In the genomic region with DNA sequence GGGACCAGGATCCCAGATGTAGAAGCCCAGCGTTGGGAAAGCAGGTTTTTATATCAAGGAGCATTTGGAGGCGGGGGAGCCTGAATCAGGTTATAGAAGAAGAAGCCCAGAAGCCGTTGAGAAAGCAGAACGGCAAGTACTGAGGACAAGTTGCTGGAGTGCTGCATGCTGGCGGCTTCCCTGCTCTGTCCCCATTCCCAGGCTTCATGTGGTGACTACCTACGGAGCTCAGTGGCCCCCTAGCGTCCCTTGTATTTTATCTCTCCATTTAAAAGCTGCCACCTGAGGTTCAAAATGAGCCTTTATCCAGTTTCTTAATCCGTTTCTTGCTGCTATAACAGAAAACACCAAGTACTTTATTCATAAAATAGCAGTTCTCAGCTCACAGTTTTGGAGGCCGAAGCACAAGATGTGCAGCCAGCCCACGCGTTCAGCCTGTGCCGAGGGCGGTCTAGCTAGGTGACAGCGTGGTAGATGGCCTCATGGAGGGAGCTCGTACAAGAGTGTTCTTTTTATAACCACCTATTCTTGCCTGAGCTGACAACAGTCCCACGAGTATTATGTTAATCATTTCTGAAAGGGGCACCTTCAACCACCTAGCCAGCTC, we compare ENCODE assay signal across 11 mouse cellular contexts. TPM values are rescaled to one million over a fixed set of nuclear protein-coding genes. Genes with fewer than 3 reads are reported as not detected.
DNase-seq lines count a peak whose midpoint lies in the region; ATAC-seq and TF ChIP-seq lines count a peak whose summit lies in the region.
"Had no signal": no experiment of that assay in that cellular context is flagged by ENCODE, and none has a peak within 500 bp of the region (broad histone marks: within the 10 kb centered on the region; RNA-seq: fewer than 3 reads in every experiment).

No protein-coding gene starts in this region.

- H3K36me3 ChIP-seq in lung, embryonic 14.5 days (ENCODE audit: insufficient read depth) = no peaks in the 10 kb centered on the region
- H3K36me3 ChIP-seq: limb, embryonic 15.5 days; midbrain, embryonic 12.5 days had no signal

- no peak overlapping the region for H3K4me3 ChIP-seq in gastrocnemius, adult 2 months
- H3K4me3 ChIP-seq in lung, embryonic 14.5 days (ENCODE audit: low read depth, low read length) = no peak overlapping the region
- H3K4me3 ChIP-seq: limb, embryonic 15.5 days; midbrain, embryonic 12.5 days had no signal

- intact Hi-C loops in gastrocnemius, adult 2 months (cut with DNase I) = no loop called here

- H3K9me3 ChIP-seq in lung, embryonic 14.5 days (ENCODE audit: low read depth, low read length) = no peaks in the 10 kb centered on the region
- H3K9me3 ChIP-seq: limb, embryonic 15.5 days; midbrain, embryonic 12.5 days had no signal

- WGBS in lung, embryonic 14.5 days = 64% methylated on average over 16 of the region's 16 CpGs

- TF ChIP-seq CTCF in gastrocnemius, adult 2 months (IDR thresholded peaks at IDR 0.05) = peak; percentile 28; the same call in 1 of the 2 replicates
- TF ChIP-seq CTCF in lung, embryonic 14.5 days (IDR thresholded peaks at IDR 0.05; ENCODE audit: low read depth) = peak; percentile 49

- H3K9ac ChIP-seq in lung, embryonic 14.5 days = no peak overlapping the region
- H3K9ac ChIP-seq: limb, embryonic 15.5 days; midbrain, embryonic 12.5 days had no signal

- no peak overlapping the region for H3K27ac ChIP-seq in gastrocnemius, adult 2 months
- H3K27ac ChIP-seq in lung, embryonic 14.5 days (ENCODE audit: low read depth) = no peak overlapping the region
- H3K27ac ChIP-seq: limb, embryonic 15.5 days; midbrain, embryonic 12.5 days had no signal

- no peak overlapping the region for H3K4me2 ChIP-seq in lung, embryonic 14.5 days
- H3K4me2 ChIP-seq: limb, embryonic 15.5 days; midbrain, embryonic 12.5 days had no signal

- no peaks in the 10 kb centered on the region for H3K4me1 ChIP-seq in lung, embryonic 14.5 days (ENCODE audit: insufficient read depth)

- ATAC-seq in lung, embryonic 14.5 days (ENCODE audit: insufficient read depth) = no peak

- H3K27me3 ChIP-seq in lung, embryonic 14.5 days (ENCODE audit: insufficient read depth, low read length) = no peaks in the 10 kb centered on the region
- H3K27me3 ChIP-seq: limb, embryonic 15.5 days had no signal

- no peak for DNase-seq in gastrocnemius, adult 2 months
- DNase-seq in gastrocnemius, adult 18-20 months (ENCODE audit: low spot score) = no peak
- peak; percentile 36 for DNase-seq in lung, embryonic 14.5 days
- DNase-seq in lung, postnatal 10 days = no peak
- DNase-seq in R1 (ENCODE audit: low read depth, low spot score) = peak; percentile 22
- DNase-seq in lung, postnatal 36 days = peak; percentile 34
- DNase-seq in urinary bladder, adult 2 months (ENCODE audit: low spot score) = no peak
- DNase-seq: gastrocnemius, postnatal 25 days; kidney, adult 11 months had no signal

RNA-seq across cellular contexts. Expression of a gene that starts 54.2 kb away (rescaled TPM):
- total RNA-seq in gastrocnemius, adult 2 months (2021) = 1 to 10 TPM; 1.5 to 2.3 TPM
- 1 to 10 TPM in 1 of 2 experiments, under 1 TPM in 1; 0.98 to 2.3 TPM for total RNA-seq in gastrocnemius, adult 18-20 months (2021)
- polyA plus RNA-seq in lung, embryonic 14.5 days (2014; fragmentation: Nextera tagmentation; extraction: Ambion mirVana) = 13.0 and 13.4 TPM in 2 replicates
- polyA plus RNA-seq in urinary bladder, adult 2 months (2012; rRNA removed) = 8.7 and 10.3 TPM in 2 replicates

Comparison
In these comparisons a context has a peak if more than half of its experiments do, and no peak if none do; other contexts are left out.
1. DNase-seq: peak in lung, embryonic 14.5 days (single experiment), R1 (single experiment) and lung, postnatal 36 days (single experiment); none in gastrocnemius, adult 2 months (single experiment), gastrocnemius, adult 18-20 months (single experiment), lung, postnatal 10 days (single experiment) and urinary bladder, adult 2 months (single experiment).